Mouse (Mus musculus): ENCODE data around the gene Gm20388. TPM values are rescaled to one million over a fixed set of nuclear protein-coding genes. Genes with fewer than 3 reads are reported as not detected.
A peak's percentile ranks its signal among the peaks of the same experiment; 100 is the strongest.

Gm20388 gene
- total and polyA plus RNA-seq, 2 experiments from 2014 or later: 51.3 TPM; not detected in 1

- Histone ChIP-seq H3K27ac (ENCODE audit: low read depth, low read length) (no peak overlapping the region), H3K9me3 (ENCODE audit: low read length) (no peaks in the 10 kb centered on the region), H3K4me3 (ENCODE audit: low read depth, low read length) (no peak overlapping the region), H3K4me2 (ENCODE audit: low read depth) (no peak overlapping the region), H3K4me1 (ENCODE audit: insufficient read depth) (no peaks in the 10 kb centered on the region), H3K36me3 (ENCODE audit: insufficient read depth) (no peaks in the 10 kb centered on the region), H3K27me3 (ENCODE audit: insufficient read depth, low read length) (no peaks in the 10 kb centered on the region), H3K9ac (no peak overlapping the region)
- DNase-seq (no peak), ATAC-seq (no peak)
- 95% methylated on average over 2 of the region's 2 CpGs for WGBS
- TF ChIP-seq CTCF (IDR thresholded peaks at IDR 0.05; ENCODE audit: low read depth): peak; percentile 20; the same call in 1 of the 2 replicates
These were observed 15.8 kb downstream of the Gm20388 start for GRCm38 (mm10) chr8:119926474-119926873.

GRCm38 (mm10) chr8:119927422-119928092, 16.9 kb downstream of the Gm20388 start:
- peak; percentile 81 for ATAC-seq
- Histone ChIP-seq H3K9ac (no peak overlapping the region), H3K4me3 (ENCODE audit: low read depth, low read length) (no peak overlapping the region)

GRCm38 (mm10) chr8:119931317-119931716, 20.7 kb downstream of the Gm20388 start:
- Histone ChIP-seq H3K36me3 (ENCODE audit: insufficient read depth) (peaks cover 20% of the 10 kb centered on the region; the same call in 1 of the 2 replicates), H3K4me2 (ENCODE audit: low read depth) (no peak overlapping the region), H3K9me3 (ENCODE audit: low read length) (no peaks in the 10 kb centered on the region), H3K9ac (no peak overlapping the region), H3K4me1 (ENCODE audit: insufficient read depth) (no peaks in the 10 kb centered on the region), H3K27me3 (ENCODE audit: insufficient read depth, low read length) (no peaks in the 10 kb centered on the region), H3K27ac (ENCODE audit: low read depth, low read length) (no peak overlapping the region), H3K4me3 (ENCODE audit: low read depth, low read length) (no peak overlapping the region)
- DNase-seq: no peak
- 86% methylated on average over 4 of the region's 4 CpGs for WGBS
- no peak for ATAC-seq
- TF ChIP-seq CTCF (IDR thresholded peaks at IDR 0.05; ENCODE audit: low read depth): no peak

More at GRCm38 (mm10) chr8:119927422-119928092, 16.9 kb downstream of the Gm20388 start:
- Histone ChIP-seq H3K4me2 (ENCODE audit: low read depth) (no peak overlapping the region), H3K27me3 (ENCODE audit: insufficient read depth, low read length) (no peaks in the 10 kb centered on the region), H3K9me3 (ENCODE audit: low read length) (no peaks in the 10 kb centered on the region), H3K4me1 (ENCODE audit: insufficient read depth) (no peaks in the 10 kb centered on the region), H3K27ac (ENCODE audit: low read depth, low read length) (no peak overlapping the region), H3K36me3 (ENCODE audit: insufficient read depth) (peaks cover 6% of the 10 kb centered on the region; the same call in 1 of the 2 replicates)
- peak; percentile 74 for TF ChIP-seq CTCF (IDR thresholded peaks at IDR 0.05; ENCODE audit: low read depth)
- WGBS: 50% methylated on average over 6 of the region's 6 CpGs
- DNase-seq: peak; percentile 49

- DNase-seq (no peak), ATAC-seq (no peak)
- Histone ChIP-seq H3K9ac (no peak overlapping the region), H3K4me3 (ENCODE audit: low read depth, low read length) (no peak overlapping the region), H3K4me1 (ENCODE audit: insufficient read depth) (no peaks in the 10 kb centered on the region), H3K4me2 (ENCODE audit: low read depth) (no peak overlapping the region), H3K9me3 (ENCODE audit: low read length) (no peaks in the 10 kb centered on the region), H3K27me3 (ENCODE audit: insufficient read depth, low read length) (no peaks in the 10 kb centered on the region), H3K36me3 (ENCODE audit: insufficient read depth) (peaks cover 32% of the 10 kb centered on the region), H3K27ac (ENCODE audit: low read depth, low read length) (no peak overlapping the region)
- TF ChIP-seq CTCF (IDR thresholded peaks at IDR 0.05; ENCODE audit: low read depth): no peak
- WGBS: 87% methylated on average over 4 of the region's 4 CpGs
These were observed 23.0 kb downstream of the Gm20388 start for GRCm38 (mm10) chr8:119933681-119934080.

GRCm38 (mm10) chr8:119935541-119935940, 24.9 kb downstream of the Gm20388 start:
- H3K27ac ChIP-seq (ENCODE audit: low read depth, low read length): no peak overlapping the region
- H3K4me3 ChIP-seq (ENCODE audit: low read depth, low read length): no peak overlapping the region
- no peaks in the 10 kb centered on the region for H3K9me3 ChIP-seq (ENCODE audit: low read length)
- DNase-seq (no peak), ATAC-seq (no peak)
- no peaks in the 10 kb centered on the region for H3K4me1 ChIP-seq (ENCODE audit: insufficient read depth)
- H3K9ac ChIP-seq: no peak overlapping the region
- 70% methylated on average over 6 of the region's 6 CpGs for WGBS
- TF ChIP-seq CTCF (IDR thresholded peaks at IDR 0.05; ENCODE audit: low read depth): no peak
- no peak overlapping the region for H3K4me2 ChIP-seq (ENCODE audit: low read depth)
- no peaks in the 10 kb centered on the region for H3K27me3 ChIP-seq (ENCODE audit: insufficient read depth, low read length)
- H3K36me3 ChIP-seq (ENCODE audit: insufficient read depth): peaks cover 40% of the 10 kb centered on the region

- no peak overlapping the region for H3K4me3 ChIP-seq (ENCODE audit: low read depth, low read length)
- DNase-seq: no peak
- H3K9ac ChIP-seq: no peak overlapping the region
- no peaks in the 10 kb centered on the region for H3K4me1 ChIP-seq (ENCODE audit: insufficient read depth)
- 87% methylated on average over 7 of the region's 7 CpGs for WGBS
- no peak for TF ChIP-seq CTCF (IDR thresholded peaks at IDR 0.05; ENCODE audit: low read depth)
- no peak overlapping the region for H3K27ac ChIP-seq (ENCODE audit: low read depth, low read length)
- H3K36me3 ChIP-seq (ENCODE audit: insufficient read depth): peaks cover 48% of the 10 kb centered on the region
- no peaks in the 10 kb centered on the region for H3K9me3 ChIP-seq (ENCODE audit: low read length)
- no peak for ATAC-seq
- H3K4me2 ChIP-seq (ENCODE audit: low read depth): no peak overlapping the region
- H3K27me3 ChIP-seq (ENCODE audit: insufficient read depth, low read length): no peaks in the 10 kb centered on the region
These were observed 27.8 kb downstream of the Gm20388 start for GRCm38 (mm10) chr8:119938481-119938880.

GRCm38 (mm10) chr8:119939336-119939735, 28.7 kb downstream of the Gm20388 start:
- Histone ChIP-seq H3K4me3 (ENCODE audit: low read depth, low read length) (no peak overlapping the region), H3K4me1 (ENCODE audit: insufficient read depth) (no peaks in the 10 kb centered on the region), H3K36me3 (ENCODE audit: insufficient read depth) (peaks cover 48% of the 10 kb centered on the region), H3K27ac (ENCODE audit: low read depth, low read length) (no peak overlapping the region), H3K9ac (no peak overlapping the region), H3K27me3 (ENCODE audit: insufficient read depth, low read length) (no peaks in the 10 kb centered on the region), H3K4me2 (ENCODE audit: low read depth) (no peak overlapping the region), H3K9me3 (ENCODE audit: low read length) (no peaks in the 10 kb centered on the region)
- ATAC-seq (no peak), DNase-seq (no peak)
- TF ChIP-seq CTCF (IDR thresholded peaks at IDR 0.05; ENCODE audit: low read depth): no peak
- WGBS: 68% methylated on average over 2 of the region's 2 CpGs

All from forebrain, postnatal 0 days (tissue).